Mouse (Mus musculus): ENCODE measurements around the gene Bicc1. TPM values are rescaled to one million over a fixed set of nuclear protein-coding genes. Genes with fewer than 3 reads are reported as not detected.

The Bicc1 gene
- polyA plus RNA-seq, 1 experiment, result 69.0 TPM

- 67% methylated on average over 5 of the region's 5 CpGs for WGBS
- DNase-seq, result no peak
- Histone ChIP-seq H3K36me3 (ENCODE audit: control insufficient read depth, insufficient read depth, low read length) (no peaks in the 10 kb centered on the region), H3K27me3 (replicated peaks; ENCODE audit: control insufficient read depth, insufficient read depth, low read length) (no peaks in the 10 kb centered on the region), H3K4me1 (ENCODE audit: control insufficient read depth, insufficient read depth, low read length) (peaks cover 27% of the 10 kb centered on the region), H3K27ac (ENCODE audit: insufficient read depth, low read depth, low read length) (no peak overlapping the region), H3K4me3 (ENCODE audit: insufficient read depth, low read depth, low read length) (no peak overlapping the region)
- TF ChIP-seq POLR2A (IDR thresholded peaks at IDR 0.05; ENCODE audit: low read depth, low read length) (no peak), CTCF (conservative IDR thresholded peaks at IDR 0.05; ENCODE audit: insufficient read depth, insufficient read length, low read depth, low read length) (no peak)
These were observed 10.4 kb downstream of the Bicc1 start for GRCm38 (mm10) chr10:71148951-71149603.

- Histone ChIP-seq H3K4me1 (ENCODE audit: control insufficient read depth, insufficient read depth, low read length) (peaks cover 27% of the 10 kb centered on the region), H3K27me3 (replicated peaks; ENCODE audit: control insufficient read depth, insufficient read depth, low read length) (no peaks in the 10 kb centered on the region), H3K4me3 (ENCODE audit: insufficient read depth, low read depth, low read length) (no peak overlapping the region), H3K27ac (ENCODE audit: insufficient read depth, low read depth, low read length) (no peak overlapping the region), H3K36me3 (ENCODE audit: control insufficient read depth, insufficient read depth, low read length) (no peaks in the 10 kb centered on the region; the same call in 1 of the 2 replicates)
- no peak for DNase-seq
- WGBS, result 74% methylated on average over 9 of the region's 9 CpGs
- TF ChIP-seq POLR2A (IDR thresholded peaks at IDR 0.05; ENCODE audit: low read depth, low read length) (no peak), CTCF (conservative IDR thresholded peaks at IDR 0.05; ENCODE audit: insufficient read depth, insufficient read length, low read depth, low read length) (no peak)
These were observed 11.3 kb downstream of the Bicc1 start for GRCm38 (mm10) chr10:71148226-71148625.

GRCm38 (mm10) chr10:71146681-71147615 is 12.6 kb downstream of the Bicc1 start:
- peak overlapping the region; percentile 65; the same call in 1 of the 2 replicates for H3K27ac ChIP-seq (ENCODE audit: insufficient read depth, low read depth, low read length)
- DNase-seq, result no peak
- TF ChIP-seq CTCF (conservative IDR thresholded peaks at IDR 0.05; ENCODE audit: insufficient read depth, insufficient read length, low read depth, low read length), result no peak
- no peak for TF ChIP-seq POLR2A (IDR thresholded peaks at IDR 0.05; ENCODE audit: low read depth, low read length)
- peaks cover 23% of the 10 kb centered on the region for H3K4me1 ChIP-seq (ENCODE audit: control insufficient read depth, insufficient read depth, low read length)
- H3K4me3 ChIP-seq (ENCODE audit: insufficient read depth, low read depth, low read length), result no peak overlapping the region
- 57% methylated on average over 15 of the region's 15 CpGs for whole genome bisulfite sequencing
- H3K36me3 ChIP-seq (ENCODE audit: control insufficient read depth, insufficient read depth, low read length), result no peaks in the 10 kb centered on the region; the same call in 1 of the 2 replicates
- H3K27me3 ChIP-seq (replicated peaks; ENCODE audit: control insufficient read depth, insufficient read depth, low read length), result no peaks in the 10 kb centered on the region

GRCm38 (mm10) chr10:71145801-71146200 is 13.7 kb downstream of the Bicc1 start:
- Histone ChIP-seq H3K4me1 (ENCODE audit: control insufficient read depth, insufficient read depth, low read length) (peaks cover 23% of the 10 kb centered on the region), H3K36me3 (ENCODE audit: control insufficient read depth, insufficient read depth, low read length) (no peaks in the 10 kb centered on the region; the same call in 1 of the 2 replicates), H3K27me3 (replicated peaks; ENCODE audit: control insufficient read depth, insufficient read depth, low read length) (no peaks in the 10 kb centered on the region), H3K4me3 (ENCODE audit: insufficient read depth, low read depth, low read length) (no peak overlapping the region), H3K27ac (ENCODE audit: insufficient read depth, low read depth, low read length) (0 out of 2 replicates have a peak overlapping the region, but pooled peaks have one; percentile 27)
- TF ChIP-seq CTCF (conservative IDR thresholded peaks at IDR 0.05; ENCODE audit: insufficient read depth, insufficient read length, low read depth, low read length), result no peak
- TF ChIP-seq POLR2A (IDR thresholded peaks at IDR 0.05; ENCODE audit: low read depth, low read length), result no peak
- WGBS, result 38% methylated on average over 11 of the region's 11 CpGs
- peak; percentile 51 for DNase-seq

- H3K27ac ChIP-seq (ENCODE audit: insufficient read depth, low read depth, low read length), result no peak overlapping the region
- no peak overlapping the region for H3K4me3 ChIP-seq (ENCODE audit: insufficient read depth, low read depth, low read length)
- H3K36me3 ChIP-seq (ENCODE audit: control insufficient read depth, insufficient read depth, low read length), result no peaks in the 10 kb centered on the region; the same call in 1 of the 2 replicates
- H3K27me3 ChIP-seq (replicated peaks; ENCODE audit: control insufficient read depth, insufficient read depth, low read length), result no peaks in the 10 kb centered on the region
- H3K4me1 ChIP-seq (ENCODE audit: control insufficient read depth, insufficient read depth, low read length), result peaks cover 28% of the 10 kb centered on the region
- DNase-seq, result no peak
- no peak for TF ChIP-seq POLR2A (IDR thresholded peaks at IDR 0.05; ENCODE audit: low read depth, low read length)
- TF ChIP-seq CTCF (conservative IDR thresholded peaks at IDR 0.05; ENCODE audit: insufficient read depth, insufficient read length, low read depth, low read length), result no peak
- 81% methylated on average over 4 of the region's 4 CpGs for WGBS
These were observed 15.3 kb downstream of the Bicc1 start for GRCm38 (mm10) chr10:71144191-71144590.

GRCm38 (mm10) chr10:71142568-71142967 is 16.9 kb downstream of the Bicc1 start:
- TF ChIP-seq POLR2A (IDR thresholded peaks at IDR 0.05; ENCODE audit: low read depth, low read length) (no peak), CTCF (conservative IDR thresholded peaks at IDR 0.05; ENCODE audit: insufficient read depth, insufficient read length, low read depth, low read length) (no peak)
- H3K27me3 ChIP-seq (replicated peaks; ENCODE audit: control insufficient read depth, insufficient read depth, low read length), result no peaks in the 10 kb centered on the region
- no peaks in the 10 kb centered on the region; the same call in 1 of the 2 replicates for H3K36me3 ChIP-seq (ENCODE audit: control insufficient read depth, insufficient read depth, low read length)
- no peak overlapping the region for H3K27ac ChIP-seq (ENCODE audit: insufficient read depth, low read depth, low read length)
- WGBS, result 63% methylated on average over 2 of the region's 2 CpGs
- H3K4me1 ChIP-seq (ENCODE audit: control insufficient read depth, insufficient read depth, low read length), result peaks cover 36% of the 10 kb centered on the region
- no peak overlapping the region for H3K4me3 ChIP-seq (ENCODE audit: insufficient read depth, low read depth, low read length)
- DNase-seq, result no peak
